Mouse (Mus musculus) cortical plate, adult 2 months (tissue): ENCODE results near the gene Abcc6. TPM values are rescaled to one million over a fixed set of nuclear protein-coding genes. Genes with fewer than 3 reads are reported as not detected.
A peak's percentile ranks its signal among the peaks of the same experiment; 100 is the strongest.

ENCODE experiments used
- H3K27ac ChIP-seq: fragments of 200-500 bp; 2 replicates; pipeline ENCODE4 v1.5.1; 2012; ENCODE audit warnings: low read length, control low read depth, inconsistent platforms; ENCODE audit not compliant: insufficient read depth
- H3K4me1 ChIP-seq: fragments of 200-500 bp; 2 replicates; pipeline ENCODE4 v1.6.1; 2011; ENCODE audit warnings: low read length; ENCODE audit not compliant: control insufficient read depth, insufficient read depth
- H3K4me3 ChIP-seq: fragments of 200-500 bp; 2 replicates; pipeline ENCODE4 v1.5.1; 2011; ENCODE audit warnings: mild to moderate bottlenecking, low read length, control low read depth; ENCODE audit not compliant: insufficient read depth
- CTCF ChIP-seq: fragments of 200-500 bp; IDR thresholded peaks from 2 replicates; pipeline ENCODE4 v1.5.1; 2011; ENCODE audit warnings: mild to moderate bottlenecking, control low read depth, low read length; ENCODE audit not compliant: insufficient read depth; ENCODE audit errors: extremely low read depth
- POLR2A ChIP-seq: fragments of 200-500 bp; IDR thresholded peaks from 2 replicates; pipeline ENCODE4 v1.6.1; 2011; ENCODE audit warnings: mild to moderate bottlenecking, low read length, control low read depth; ENCODE audit not compliant: insufficient read depth; ENCODE audit errors: extremely low read depth
- polyA plus RNA-seq: library from polyadenylated mRNA; depleted of rRNA; stranded (reverse); fragments of >200 nt; gene quantifications from 2 replicates; pipeline ENCODE4 v1.2.3, GENCODE M21; 2012

Abcc6 gene
- polyA plus RNA-seq, 1 experiment: 3.1 TPM

DNA sequence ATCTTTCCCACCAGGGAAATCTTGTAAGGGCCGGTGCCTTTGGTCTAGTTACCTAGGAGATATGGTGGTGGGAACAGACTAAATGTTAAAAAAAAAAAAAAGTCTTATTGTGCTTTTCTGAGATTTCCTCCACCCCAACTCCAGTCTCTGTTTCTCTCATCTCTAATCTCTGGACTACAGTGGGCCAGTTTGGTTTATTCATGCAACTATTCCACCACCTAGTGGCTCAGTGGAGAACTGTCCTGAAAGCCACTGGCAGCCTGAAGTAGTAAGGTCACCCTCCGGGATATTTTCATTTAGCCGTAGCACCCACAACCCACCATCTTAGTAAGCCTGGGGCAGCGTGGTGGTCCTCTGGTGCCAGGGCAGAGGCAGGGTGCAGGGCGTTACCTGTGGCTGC is 20.5 kb downstream of the Abcc6 start:
- no peak overlapping the region for H3K4me3 ChIP-seq
- no peak overlapping the region for H3K27ac ChIP-seq
- peaks cover 3% of the 10 kb centered on the region; the same call in 1 of the 2 replicates for H3K4me1 ChIP-seq
- TF ChIP-seq POLR2A (no peak), CTCF (peak; percentile 90)

GRCm38 (mm10) chr7:46002748-46003147 is 27.4 kb downstream of the Abcc6 start:
- H3K4me1 ChIP-seq: no peaks in the 10 kb centered on the region
- no peak overlapping the region for H3K4me3 ChIP-seq
- no peak overlapping the region for H3K27ac ChIP-seq
- TF ChIP-seq CTCF: 0 out of 2 replicates have a peak, but pooled peaks have one; percentile 9
- TF ChIP-seq POLR2A: no peak

DNA sequence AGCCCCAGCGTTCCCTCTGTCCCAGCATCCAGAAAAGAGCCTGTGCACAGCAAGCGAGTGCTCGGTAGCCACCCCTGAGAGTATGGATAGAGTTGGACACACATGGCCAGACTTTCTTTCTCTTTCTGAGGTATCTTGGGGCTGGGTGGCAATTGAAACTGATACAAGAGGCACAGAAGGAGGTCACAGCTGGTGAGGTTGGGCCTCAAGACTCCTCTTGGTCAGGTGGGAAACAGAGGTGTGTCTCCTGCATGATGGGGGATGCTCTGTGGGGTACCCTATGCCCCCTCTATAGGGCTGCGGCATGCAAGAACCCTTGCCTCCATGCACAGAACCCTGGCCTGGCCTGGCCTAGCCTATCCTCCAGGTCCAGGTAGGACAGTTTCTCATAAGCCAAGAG is 29.5 kb downstream of the Abcc6 start:
- Histone ChIP-seq H3K4me3 (no peak overlapping the region), H3K4me1 (no peaks in the 10 kb centered on the region), H3K27ac (no peak overlapping the region)
- TF ChIP-seq CTCF: no peak
- TF ChIP-seq POLR2A: no peak

DNA sequence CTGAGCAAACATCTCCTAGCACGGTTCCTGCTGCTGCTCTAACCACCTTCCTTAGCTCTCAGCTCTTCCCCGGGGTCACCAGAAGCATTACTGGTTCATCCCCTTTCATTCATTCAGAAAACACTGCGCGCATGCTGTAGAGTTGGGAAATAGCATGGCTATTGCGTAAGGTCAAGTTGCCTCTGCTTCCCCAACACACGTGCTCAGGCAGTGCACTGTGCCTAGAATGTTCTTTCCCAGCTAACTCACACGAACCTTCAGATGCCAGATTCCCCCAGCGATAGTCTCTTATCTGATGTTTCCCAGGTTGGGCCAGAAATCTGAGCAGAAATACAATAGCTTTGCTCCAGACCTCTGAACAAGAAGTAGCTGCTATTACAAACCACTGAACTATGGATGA is 37.6 kb downstream of the Abcc6 start:
- Histone ChIP-seq H3K4me1 (no peaks in the 10 kb centered on the region), H3K4me3 (no peak overlapping the region), H3K27ac (no peak overlapping the region)
- no peak for TF ChIP-seq POLR2A
- TF ChIP-seq CTCF: no peak

DNA sequence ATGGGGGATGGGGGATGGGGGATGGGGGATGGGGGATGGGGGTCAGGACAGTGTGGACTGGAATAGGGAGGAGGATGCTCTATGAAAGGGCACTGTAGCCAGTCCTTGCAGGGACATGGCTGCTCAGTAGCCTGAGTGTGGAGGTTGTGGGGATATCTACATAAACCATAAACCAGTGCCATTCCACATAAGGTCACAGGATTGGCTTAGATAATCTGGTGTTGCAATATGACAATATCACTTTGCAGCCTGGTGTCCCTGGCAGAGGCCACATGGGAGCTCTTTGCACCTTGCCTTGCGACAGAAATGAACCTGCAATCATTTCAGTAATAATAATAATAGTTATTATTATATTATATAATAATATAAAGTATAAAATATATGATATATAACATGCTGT is 41.8 kb downstream of the Abcc6 start:
- Histone ChIP-seq H3K4me1 (no peaks in the 10 kb centered on the region), H3K4me3 (no peak overlapping the region), H3K27ac (no peak overlapping the region)
- TF ChIP-seq POLR2A (no peak), CTCF (no peak)

DNA sequence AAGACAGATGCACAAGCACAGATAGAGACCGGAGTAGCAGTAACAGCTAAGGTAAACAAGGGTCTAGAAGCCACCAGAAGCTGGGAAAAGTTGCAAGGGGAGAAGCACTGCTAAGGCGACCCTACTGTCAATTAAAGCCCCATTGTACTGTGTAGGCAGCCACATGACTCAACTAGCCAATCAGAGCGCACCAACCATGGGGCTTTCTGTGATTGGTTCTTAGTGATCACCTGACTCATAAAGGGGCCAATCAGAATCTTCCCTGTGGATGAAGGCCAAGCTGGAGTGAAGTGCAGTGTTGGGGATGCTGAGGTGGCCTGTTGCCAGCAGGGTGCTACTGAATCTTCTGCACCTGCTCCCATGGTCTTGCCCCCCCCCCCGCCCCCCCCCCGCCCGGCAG is 43.2 kb downstream of the Abcc6 start:
- Histone ChIP-seq H3K4me3 (no peak overlapping the region), H3K27ac (no peak overlapping the region), H3K4me1 (no peaks in the 10 kb centered on the region)
- TF ChIP-seq CTCF: no peak
- TF ChIP-seq POLR2A: no peak

DNA sequence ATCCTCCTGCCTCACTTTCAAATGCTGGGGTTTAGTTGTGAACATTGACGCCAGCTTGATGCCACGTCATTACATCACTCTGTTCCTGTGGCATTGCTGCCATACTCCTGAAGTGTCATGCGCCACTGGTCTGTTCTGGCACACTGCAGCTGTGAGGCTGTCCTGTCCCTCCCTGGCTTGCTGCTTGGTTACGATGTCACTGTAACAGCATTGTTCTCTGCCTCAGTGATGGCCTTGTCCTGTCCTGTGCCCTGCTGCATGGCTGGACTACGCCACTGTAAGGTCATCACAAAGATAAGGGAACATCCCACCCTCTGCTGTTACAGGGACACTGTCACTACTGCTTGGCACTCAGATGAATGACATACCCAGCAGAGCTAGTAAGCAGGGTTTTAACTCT is 48.5 kb downstream of the Abcc6 start:
- H3K27ac ChIP-seq: no peak overlapping the region
- no peak overlapping the region for H3K4me3 ChIP-seq
- H3K4me1 ChIP-seq: no peaks in the 10 kb centered on the region
- no peak for TF ChIP-seq CTCF

- H3K4me1 ChIP-seq: no peaks in the 10 kb centered on the region
- no peak for TF ChIP-seq CTCF
- no peak for TF ChIP-seq POLR2A
- no peak overlapping the region for H3K27ac ChIP-seq
- H3K4me3 ChIP-seq: no peak overlapping the region
Observed at GRCm38 (mm10) chr7:45974512-45974911, 55.6 kb downstream of the Abcc6 start.

GRCm38 (mm10) chr7:45974103-45974502 is 56.0 kb downstream of the Abcc6 start:
- TF ChIP-seq POLR2A (no peak), CTCF (no peak)
- H3K27ac ChIP-seq: no peak overlapping the region
- no peak overlapping the region for H3K4me3 ChIP-seq
- no peaks in the 10 kb centered on the region; the same call in 1 of the 2 replicates for H3K4me1 ChIP-seq

GRCm38 (mm10) chr7:45973271-45973687 is 56.8 kb downstream of the Abcc6 start:
- Histone ChIP-seq H3K4me1 (peaks cover 2% of the 10 kb centered on the region), H3K4me3 (no peak overlapping the region), H3K27ac (no peak overlapping the region)
- TF ChIP-seq POLR2A (no peak), CTCF (no peak)
